Mouse (Mus musculus): ENCODE data around the gene C5ar2. TPM values are rescaled to one million over a fixed set of nuclear protein-coding genes. Genes with fewer than 3 reads are reported as not detected.

Gene C5ar2
- polyA plus RNA-seq, 1 experiment from 2014 or later = 0.80 TPM

DNA sequence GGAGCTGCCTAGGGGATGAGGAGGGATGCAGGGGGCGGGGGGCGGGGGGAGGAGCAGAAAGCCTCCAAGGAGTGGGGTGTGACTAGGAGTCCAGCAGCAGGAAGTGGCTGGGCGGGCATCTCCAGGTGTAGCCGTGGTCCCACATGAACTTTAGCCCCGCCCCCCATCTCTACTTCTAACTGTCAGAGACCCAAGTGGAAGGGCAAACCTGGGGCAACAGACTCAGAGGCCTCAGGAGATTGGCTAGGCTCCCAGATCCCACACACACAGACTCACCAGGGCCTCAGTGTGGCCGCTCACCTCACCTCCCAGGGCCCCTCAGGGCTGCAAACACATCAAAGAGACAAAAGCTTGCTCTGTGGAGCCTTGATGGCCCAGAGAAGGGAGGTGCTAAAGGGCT lies 47.3 kb downstream of the C5ar2 start:
- Histone ChIP-seq H3K4me1 (ENCODE audit: control insufficient read depth in 2 of 2, insufficient read depth in 2 of 2, low read length in 2 of 2) (no peaks in the 10 kb centered on the region), H3K27me3 (ENCODE audit: control insufficient read depth, insufficient read depth, low read length) (no peaks in the 10 kb centered on the region), H3K9me3 (ENCODE audit: control insufficient read depth, low read length) (no peaks in the 10 kb centered on the region), H3K4me2 (ENCODE audit: low read length) (no peak overlapping the region), H3K36me3 (ENCODE audit: control insufficient read depth, insufficient read depth, low read length) (peaks cover 59% of the 10 kb centered on the region), H3K9ac (ENCODE audit: low read length) (no peak overlapping the region), H3K27ac (replicated peaks in 1 of 2; ENCODE audit: control insufficient read depth in 1 of 2, insufficient read depth in 1 of 2, low read depth in 2 of 2, low read length in 2 of 2) (no peak overlapping the region), H3K4me3 (ENCODE audit: control insufficient read depth in 1 of 2, insufficient read depth in 1 of 2, low read depth in 1 of 2, low read length in 2 of 2) (no peak overlapping the region)
- no peak for ATAC-seq (ENCODE audit: insufficient number of reproducible peaks, insufficient read depth, low FRiP score, low read depth)
- 72% methylated on average over 6 of the region's 6 CpGs for WGBS

DNA sequence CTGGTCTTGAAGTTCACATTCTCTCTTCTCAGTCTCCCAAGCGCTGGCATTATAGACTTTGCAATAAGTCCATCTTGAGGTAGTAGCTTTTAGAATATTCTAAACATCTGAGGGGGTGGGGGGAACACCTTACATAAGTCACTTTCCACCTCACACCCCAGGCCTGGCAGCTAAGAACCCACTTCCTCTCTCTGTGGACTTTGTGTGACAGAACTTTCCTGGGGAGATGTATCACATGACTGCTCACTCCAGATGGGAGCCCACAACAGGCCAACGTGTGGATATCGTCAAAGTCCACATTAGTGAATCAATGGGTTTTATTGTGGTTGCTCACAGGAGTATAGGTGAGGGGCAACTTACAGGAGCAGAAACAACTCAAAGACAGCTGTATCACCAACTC lies 50.3 kb downstream of the C5ar2 start:
- Histone ChIP-seq H3K4me1 (ENCODE audit: control insufficient read depth in 2 of 2, insufficient read depth in 2 of 2, low read length in 2 of 2) (no peaks in the 10 kb centered on the region; a peak in 1 of 4 replicates), H3K27ac (replicated peaks in 1 of 2; ENCODE audit: control insufficient read depth in 1 of 2, insufficient read depth in 1 of 2, low read depth in 2 of 2, low read length in 2 of 2) (no peak overlapping the region), H3K27me3 (ENCODE audit: control insufficient read depth, insufficient read depth, low read length) (no peaks in the 10 kb centered on the region; the same call in 1 of the 2 replicates), H3K9me3 (ENCODE audit: control insufficient read depth, low read length) (no peaks in the 10 kb centered on the region), H3K4me3 (ENCODE audit: control insufficient read depth in 1 of 2, insufficient read depth in 1 of 2, low read depth in 1 of 2, low read length in 2 of 2) (no peak overlapping the region), H3K4me2 (ENCODE audit: low read length) (no peak overlapping the region), H3K9ac (ENCODE audit: low read length) (no peak overlapping the region), H3K36me3 (ENCODE audit: control insufficient read depth, insufficient read depth, low read length) (peaks cover 30% of the 10 kb centered on the region)
- ATAC-seq (ENCODE audit: insufficient number of reproducible peaks, insufficient read depth, low FRiP score, low read depth) = no peak
- 60% methylated on average over 3 of the region's 3 CpGs for WGBS

DNA sequence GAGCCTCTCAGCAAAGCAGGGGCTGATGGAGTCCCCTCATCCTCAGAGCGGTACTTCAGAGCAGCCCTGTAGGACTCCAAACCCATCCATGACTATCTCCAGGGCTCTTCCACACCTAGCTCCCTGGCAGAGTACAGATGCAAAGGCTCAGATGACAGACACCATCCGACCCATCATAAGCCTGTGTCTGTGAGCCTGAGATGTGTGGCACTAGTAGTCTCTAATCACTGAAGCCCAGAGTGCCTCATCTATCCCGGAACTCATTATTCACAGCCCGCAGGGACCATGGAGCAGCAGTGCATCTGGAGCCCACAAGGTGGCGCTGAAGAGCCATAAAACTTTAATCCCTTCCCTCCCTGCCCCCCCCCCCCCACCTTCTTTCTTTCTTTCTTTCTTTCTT lies 51.6 kb downstream of the C5ar2 start:
- WGBS = 13% methylated on average over 5 of the region's 5 CpGs

DNA sequence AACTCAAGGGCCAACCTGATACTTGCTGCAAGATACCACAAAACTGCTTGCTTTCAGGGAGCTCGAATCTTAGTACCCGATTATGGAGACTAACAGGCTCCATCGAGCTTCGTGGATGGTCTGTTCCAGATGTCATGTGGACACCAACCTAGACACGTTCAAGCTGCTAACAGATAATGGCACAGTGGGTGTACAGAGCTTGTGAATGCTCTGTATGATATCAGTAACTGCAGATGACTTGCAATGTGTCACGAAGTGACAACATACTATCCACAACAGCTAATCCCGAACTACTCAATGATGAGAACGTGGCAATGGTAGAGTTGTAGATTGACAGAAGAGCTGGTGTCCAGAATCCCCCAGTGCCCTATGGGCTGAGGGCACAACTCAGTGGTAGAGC lies 56.5 kb downstream of the C5ar2 start:
- no peak overlapping the region for H3K4me3 ChIP-seq (ENCODE audit: control insufficient read depth in 1 of 2, insufficient read depth in 1 of 2, low read depth in 1 of 2, low read length in 2 of 2)
- no peaks in the 10 kb centered on the region for H3K9me3 ChIP-seq (ENCODE audit: control insufficient read depth, low read length)
- H3K36me3 ChIP-seq (ENCODE audit: control insufficient read depth, insufficient read depth, low read length) = 0 out of 2 replicates have a peak, but pooled peaks cover 5% of the 10 kb centered on the region
- no peaks in the 10 kb centered on the region; a peak in 1 of 4 replicates for H3K4me1 ChIP-seq (ENCODE audit: control insufficient read depth in 2 of 2, insufficient read depth in 2 of 2, low read length in 2 of 2)
- no peak overlapping the region for H3K9ac ChIP-seq (ENCODE audit: low read length)
- no peaks in the 10 kb centered on the region; the same call in 1 of the 2 replicates for H3K27me3 ChIP-seq (ENCODE audit: control insufficient read depth, insufficient read depth, low read length)
- no peak overlapping the region for H3K4me2 ChIP-seq (ENCODE audit: low read length)
- H3K27ac ChIP-seq (replicated peaks in 1 of 2; ENCODE audit: control insufficient read depth in 1 of 2, insufficient read depth in 1 of 2, low read depth in 2 of 2, low read length in 2 of 2) = no peak overlapping the region
- no peak for ATAC-seq (ENCODE audit: insufficient number of reproducible peaks, insufficient read depth, low FRiP score, low read depth)
- WGBS = 69% methylated on average over 8 of the region's 8 CpGs

More for the DNA sequence above, 51.6 kb downstream of the C5ar2 start:
- Histone ChIP-seq H3K36me3 (ENCODE audit: control insufficient read depth, insufficient read depth, low read length) (peaks cover 16% of the 10 kb centered on the region; the same call in 1 of the 2 replicates), H3K27me3 (ENCODE audit: control insufficient read depth, insufficient read depth, low read length) (no peaks in the 10 kb centered on the region; the same call in 1 of the 2 replicates), H3K4me2 (ENCODE audit: low read length) (no peak overlapping the region), H3K9me3 (ENCODE audit: control insufficient read depth, low read length) (no peaks in the 10 kb centered on the region), H3K4me3 (ENCODE audit: control insufficient read depth in 1 of 2, insufficient read depth in 1 of 2, low read depth in 1 of 2, low read length in 2 of 2) (no peak overlapping the region), H3K27ac (replicated peaks in 1 of 2; ENCODE audit: control insufficient read depth in 1 of 2, insufficient read depth in 1 of 2, low read depth in 2 of 2, low read length in 2 of 2) (no peak overlapping the region), H3K9ac (ENCODE audit: low read length) (no peak overlapping the region), H3K4me1 (ENCODE audit: control insufficient read depth in 2 of 2, insufficient read depth in 2 of 2, low read length in 2 of 2) (no peaks in the 10 kb centered on the region; a peak in 1 of 4 replicates)
- no peak for ATAC-seq (ENCODE audit: insufficient number of reproducible peaks, insufficient read depth, low FRiP score, low read depth)

Other genes starting within 250 kb of the C5ar2 start
- 5.0 and 5.4 TPM in 2 replicates for gene Bicra, start 196.2 kb downstream of the C5ar2 start, polyA plus RNA-seq (2014; fragmentation: Nextera tagmentation; extraction: Ambion mirVana)
- not detected in 2 replicates for gene Zfp541, start 182.3 kb downstream of the C5ar2 start, polyA plus RNA-seq (2014; fragmentation: Nextera tagmentation; extraction: Ambion mirVana)
- gene Napa, start 145.7 kb downstream of the C5ar2 start, polyA plus RNA-seq (2014; fragmentation: Nextera tagmentation; extraction: Ambion mirVana) = 159 and 161 TPM in 2 replicates
- 31.2 and 32.0 TPM in 2 replicates for gene Kptn, start 124.3 kb downstream of the C5ar2 start, polyA plus RNA-seq (2014; fragmentation: Nextera tagmentation; extraction: Ambion mirVana)
- 0.15 TPM in 2 replicates for gene Slc8a2, start 114.3 kb downstream of the C5ar2 start, polyA plus RNA-seq (2014; fragmentation: Nextera tagmentation; extraction: Ambion mirVana)
- 15.1 and 15.5 TPM in 2 replicates for gene Meis3, start 69.1 kb downstream of the C5ar2 start, polyA plus RNA-seq (2014; fragmentation: Nextera tagmentation; extraction: Ambion mirVana)
- gene Dhx34, start 22.1 kb downstream of the C5ar2 start, polyA plus RNA-seq (2014; fragmentation: Nextera tagmentation; extraction: Ambion mirVana) = 5.3 and 7.8 TPM in 2 replicates
- 3.3 and 3.7 TPM in 2 replicates for gene C5ar1, start 15.4 kb upstream of the C5ar2 start, polyA plus RNA-seq (2014; fragmentation: Nextera tagmentation; extraction: Ambion mirVana)
- gene Inafm1, start 29.5 kb upstream of the C5ar2 start, polyA plus RNA-seq (2014; fragmentation: Nextera tagmentation; extraction: Ambion mirVana) = 9.9 and 11.7 TPM in 2 replicates
- gene Ccdc9, start 42.6 kb upstream of the C5ar2 start, polyA plus RNA-seq (2014; fragmentation: Nextera tagmentation; extraction: Ambion mirVana) = 10.6 and 11.2 TPM in 2 replicates
- 3.8 and 5.2 TPM in 2 replicates for gene Bbc3, start 64.2 kb upstream of the C5ar2 start, polyA plus RNA-seq (2014; fragmentation: Nextera tagmentation; extraction: Ambion mirVana)
- gene Sae1, start 143.7 kb upstream of the C5ar2 start, polyA plus RNA-seq (2014; fragmentation: Nextera tagmentation; extraction: Ambion mirVana) = 179 and 183 TPM in 2 replicates
- 8.6 and 10.6 TPM in 2 replicates for gene Zc3h4, start 156.8 kb upstream of the C5ar2 start, polyA plus RNA-seq (2014; fragmentation: Nextera tagmentation; extraction: Ambion mirVana)
- 87.5 and 96.7 TPM in 2 replicates for gene Tmem160, start 208.6 kb upstream of the C5ar2 start, polyA plus RNA-seq (2014; fragmentation: Nextera tagmentation; extraction: Ambion mirVana)
- 0.20 TPM in 1 of 2 replicates, not detected in the other for gene Npas1, start 233.6 kb upstream of the C5ar2 start, polyA plus RNA-seq (2014; fragmentation: Nextera tagmentation; extraction: Ambion mirVana)